Mouse (Mus musculus): Measurements from ENCODE around the gene Ear1.
"Not testable (repeated sequence)": the region's sequence is repeated elsewhere in the genome, so short reads cannot be mapped to it uniquely, and the experiment has no call there.

Gene Ear1

GRCm38 (mm10) chr14:43796905-43797470 lies 78.3 kb downstream of the Ear1 start:
- in situ Hi-C loops (cut with MboI): not testable (repeated sequence)

DNA sequence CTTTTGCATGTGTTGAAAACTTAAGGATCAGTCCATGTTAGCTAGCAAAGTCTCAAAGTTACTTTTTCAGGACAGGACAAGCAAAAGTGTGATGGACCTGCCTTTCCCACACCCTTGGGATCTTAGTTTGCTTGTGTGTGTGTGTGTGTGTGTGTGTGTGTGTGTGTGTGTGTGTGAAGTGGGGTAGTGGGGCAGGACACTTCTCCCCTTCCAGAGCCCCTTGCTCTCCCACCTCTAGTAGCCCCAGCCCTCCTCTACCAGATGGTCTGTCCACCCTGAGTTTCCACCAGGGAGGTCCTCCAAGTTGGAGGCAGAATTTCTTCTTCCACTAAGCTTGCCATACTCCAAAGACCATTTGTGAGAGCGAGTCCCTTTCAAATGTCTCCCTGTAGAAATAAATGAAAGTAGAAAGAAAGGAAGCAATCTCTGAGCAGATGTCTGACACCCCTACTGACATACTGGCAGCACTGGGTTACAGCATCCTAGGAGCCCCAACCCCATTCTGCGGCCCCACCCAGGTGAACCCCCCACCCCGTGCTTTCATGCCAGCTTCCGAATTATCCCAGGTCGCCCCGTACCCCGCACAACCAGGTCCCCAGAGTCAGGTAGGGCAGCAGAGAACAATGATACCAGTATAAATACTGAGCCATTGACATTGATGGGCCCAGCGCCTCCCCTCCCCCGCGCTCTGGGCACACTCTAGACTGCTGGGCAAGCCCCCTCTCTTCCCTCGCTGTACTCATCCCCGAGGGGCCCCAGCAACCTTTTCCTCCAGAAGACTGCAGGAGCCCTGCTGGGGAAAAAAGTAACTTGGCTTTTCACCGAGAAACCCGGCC lies 79.0 kb downstream of the Ear1 start:
- in situ Hi-C loops (cut with MboI): no loop called here

GRCm38 (mm10) chr14:43793811-43794210 lies 81.5 kb downstream of the Ear1 start:
- in situ Hi-C loops (cut with MboI): not testable (repeated sequence)

GRCm38 (mm10) chr14:43784645-43785044 lies 90.7 kb downstream of the Ear1 start, which contains the start of gene Gm8180:
TSS of gene Gm8180 (minus strand) at chr14:43784745.
- in situ Hi-C loops (cut with MboI): not testable (repeated sequence)

Measured in mature B cell (primary cell).